Mouse (Mus musculus) gastrocnemius, adult 8-10 months (tissue): ENCODE data around the gene Gins2. TPM values are rescaled to one million over a fixed set of nuclear protein-coding genes. Genes with fewer than 3 reads are reported as not detected.

Experiments
- DNase-seq, 2 experiments: peaks; one replicate each; pipeline ENCODE4 v3.0.0; 2022; ENCODE audit warnings: low spot score in 2 of 2
- total RNA-seq, 4 experiments: library from RNA; stranded (reverse); gene quantifications; 2 replicates each; pipeline ENCODE4 v1.2.4; 2022

Gene Gins2
- total RNA-seq, 4 experiments from 2014 or later = 0.09 to 0.43 (median 0.36) TPM; not detected in 1

DNA sequence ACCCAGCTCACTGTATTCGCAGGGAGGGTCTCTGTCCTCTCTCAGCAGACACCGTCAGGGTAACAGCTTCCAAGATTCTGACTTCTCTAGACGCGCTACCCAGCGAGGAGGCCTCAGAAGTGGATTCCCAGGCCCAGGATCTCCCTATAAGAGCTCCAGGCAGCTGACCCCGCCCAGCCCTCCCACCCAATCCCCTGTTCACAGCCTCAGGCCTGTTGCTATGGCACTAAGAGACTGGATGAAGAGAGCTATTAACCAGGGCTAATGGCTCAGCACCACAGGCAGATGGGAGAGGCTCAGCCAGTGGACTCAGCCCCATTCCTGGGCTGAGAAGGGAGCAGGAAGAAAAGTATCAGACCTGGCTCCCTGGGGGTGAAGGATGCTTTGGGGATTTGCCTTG, 13.6 kb upstream of the Gins2 start:
- DNase-seq = no peak

DNA sequence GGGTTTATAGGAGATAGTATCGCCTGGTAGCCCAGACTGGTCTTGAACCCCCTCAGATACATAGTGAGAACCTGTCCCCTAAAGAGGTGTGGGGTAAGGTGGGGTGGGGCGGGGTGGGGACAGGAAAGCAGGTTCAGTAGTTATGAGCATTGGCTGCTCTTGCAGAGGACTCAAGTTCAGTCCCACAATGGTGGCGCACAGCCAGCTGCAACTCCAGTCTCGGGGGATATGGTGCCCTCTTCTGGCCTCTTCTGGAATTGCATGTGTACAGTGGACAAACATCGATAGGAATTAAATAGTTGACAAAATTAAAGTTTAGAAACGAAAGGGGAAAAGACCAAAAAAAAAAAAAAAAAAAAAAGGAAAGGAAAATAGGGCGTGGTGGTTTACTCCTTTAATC, 10.4 kb upstream of the Gins2 start:
- peak; percentile 46 to 72 for DNase-seq

DNA sequence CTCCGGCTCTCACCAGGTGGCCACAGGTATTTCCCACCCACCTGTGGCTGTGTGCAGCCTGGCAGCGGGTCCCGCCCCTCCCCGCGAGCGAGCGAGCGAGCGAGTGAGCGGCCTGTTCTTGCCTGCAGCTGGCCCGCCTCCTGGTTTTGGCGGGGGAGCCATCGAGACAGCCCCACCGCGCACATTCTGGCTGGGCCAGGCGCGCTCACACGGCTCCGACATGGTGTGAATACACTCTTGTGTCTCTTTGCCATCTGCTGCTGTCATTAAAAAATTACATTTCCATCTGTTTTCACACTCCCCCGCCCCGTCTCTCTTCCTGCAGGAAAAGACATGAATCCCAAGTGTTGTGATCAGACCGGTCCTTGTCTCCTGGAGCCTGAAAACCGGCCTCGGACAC, 9.5 kb upstream of the Gins2 start:
- DNase-seq = no peak

DNA sequence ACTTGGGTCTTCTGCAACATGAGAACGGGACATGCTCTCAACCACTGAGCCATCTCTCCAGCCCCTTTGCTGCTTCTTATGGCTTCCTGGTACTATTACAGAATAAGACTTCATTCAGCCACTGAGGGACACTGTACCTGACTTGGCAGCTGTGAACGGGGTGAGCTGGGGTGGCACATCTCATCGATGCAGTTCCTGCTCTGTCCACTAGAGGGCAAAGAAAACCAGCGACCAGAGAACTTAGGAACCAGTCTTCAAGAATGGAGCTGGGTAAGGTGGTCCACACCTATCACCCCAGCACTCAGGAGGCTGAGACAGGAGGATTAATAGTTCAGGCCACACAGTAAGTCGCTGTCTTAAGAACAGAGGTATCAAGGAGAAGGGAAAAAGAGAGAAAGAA, 6.9 kb upstream of the Gins2 start:
- peak in 1 of 2 experiments; percentile 24 for DNase-seq

DNA sequence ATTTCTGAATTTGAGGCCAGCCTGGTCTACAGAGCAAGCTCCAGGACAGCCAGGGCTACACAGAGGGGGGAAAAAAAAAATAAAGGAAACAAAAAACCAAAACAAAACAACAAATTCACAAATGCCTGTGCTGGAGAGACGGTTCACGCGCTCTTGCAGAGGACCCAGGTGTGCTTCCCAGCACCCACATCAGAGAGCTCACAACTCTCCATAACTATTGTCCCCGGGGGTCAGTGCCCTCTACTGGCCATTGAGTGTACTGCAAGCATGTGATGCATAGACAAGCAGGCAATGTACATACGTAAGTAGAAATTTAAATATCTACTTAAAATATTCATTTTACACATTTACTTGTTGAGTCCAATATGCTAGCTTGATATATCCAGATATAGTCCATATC, 5.5 kb upstream of the Gins2 start:
- no peak for DNase-seq

DNA sequence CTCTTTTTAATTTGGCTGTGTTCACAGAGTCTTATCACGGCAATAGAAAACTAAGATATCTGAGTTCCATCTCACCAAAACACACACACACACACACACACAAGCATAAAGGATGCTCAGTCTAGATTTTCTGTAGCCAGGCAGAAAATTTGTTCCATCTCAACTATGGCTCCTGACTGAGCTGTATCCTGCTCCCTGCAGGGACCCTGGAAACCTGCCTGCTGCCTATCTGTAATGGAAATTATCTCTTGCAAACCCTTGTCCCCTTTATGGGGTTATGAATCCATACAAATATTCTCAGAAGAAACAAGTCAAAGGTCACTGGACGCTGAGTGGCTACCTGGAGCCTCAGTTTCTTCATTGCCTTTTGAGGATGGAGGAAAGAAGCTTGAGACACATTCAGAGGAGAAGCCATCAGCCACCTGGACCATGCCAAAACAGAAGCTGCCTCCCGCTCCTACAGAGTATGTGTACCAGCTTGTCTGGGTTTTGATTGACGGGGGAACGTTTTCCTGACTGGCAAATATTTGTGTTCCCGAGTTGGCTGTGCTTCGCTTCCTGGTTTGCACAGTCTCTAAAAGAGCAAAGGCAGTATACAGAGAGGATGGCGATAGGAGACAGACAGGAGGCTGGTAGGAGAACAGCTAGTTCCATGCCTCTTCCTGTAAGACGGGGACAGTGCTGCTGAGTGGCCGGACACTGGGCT, 2.6 kb upstream of the Gins2 start:
- no peak for DNase-seq

DNA sequence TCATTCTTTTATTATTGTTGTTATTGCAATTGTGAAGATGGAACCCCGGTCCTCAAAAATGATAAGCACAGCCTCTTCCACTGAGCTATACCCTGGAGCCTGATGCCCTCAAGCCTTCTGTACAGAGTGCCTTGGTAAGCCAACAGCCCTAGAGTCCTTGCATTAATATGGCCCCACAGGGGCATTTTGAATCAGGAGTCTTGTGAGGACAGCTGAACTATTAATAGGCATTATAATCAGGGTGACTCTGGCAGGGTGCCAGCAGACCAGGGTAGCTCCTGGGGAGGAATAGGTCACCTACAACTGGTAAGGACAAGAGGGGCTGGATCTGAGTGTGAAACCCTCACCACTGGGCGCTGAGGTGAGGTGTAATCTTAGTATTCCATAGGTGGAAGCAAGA, 817 bp upstream of the Gins2 start:
- peak in 1 of 2 experiments; percentile 44 for DNase-seq

DNA sequence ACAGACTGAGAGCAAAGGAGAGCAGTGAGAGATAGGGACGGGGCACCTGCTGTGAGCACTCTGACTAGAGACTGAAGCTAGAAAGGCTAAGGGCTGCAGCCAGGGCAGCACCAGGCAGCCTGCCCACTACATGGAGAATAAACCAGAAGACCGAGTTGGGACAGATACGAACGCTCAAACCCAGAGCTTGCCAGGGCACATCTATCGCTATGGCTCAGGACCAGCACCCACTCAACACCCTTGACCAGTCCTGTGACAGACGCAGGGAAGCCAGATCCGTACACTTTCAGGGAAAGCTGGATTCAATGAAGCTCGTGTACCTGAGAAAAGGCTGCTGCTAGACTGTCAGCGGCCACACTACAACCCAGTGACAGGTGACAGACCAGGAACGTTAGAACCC, 3.6 kb downstream of the Gins2 start:
- DNase-seq = no peak

DNA sequence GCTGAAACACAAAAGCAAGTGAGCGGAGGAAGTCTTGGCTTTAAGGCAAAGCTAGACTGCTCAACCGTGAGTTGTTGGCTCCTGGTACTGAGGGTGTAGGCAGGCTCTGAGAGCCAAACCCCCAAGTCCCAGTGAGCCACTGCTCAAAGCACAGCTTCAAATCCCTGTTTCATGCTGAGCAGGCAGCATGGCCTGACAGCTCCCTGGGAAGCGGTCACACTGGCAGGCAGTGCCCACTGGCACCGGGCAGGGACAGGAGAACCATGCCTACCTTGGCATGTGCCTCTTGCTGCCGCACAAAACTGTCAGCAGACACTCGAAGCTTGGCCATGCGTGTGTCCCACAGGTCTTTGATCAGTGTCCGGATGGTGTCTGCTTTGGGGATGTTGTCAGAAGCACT, 7.3 kb downstream of the Gins2 start:
- DNase-seq = no peak

DNA sequence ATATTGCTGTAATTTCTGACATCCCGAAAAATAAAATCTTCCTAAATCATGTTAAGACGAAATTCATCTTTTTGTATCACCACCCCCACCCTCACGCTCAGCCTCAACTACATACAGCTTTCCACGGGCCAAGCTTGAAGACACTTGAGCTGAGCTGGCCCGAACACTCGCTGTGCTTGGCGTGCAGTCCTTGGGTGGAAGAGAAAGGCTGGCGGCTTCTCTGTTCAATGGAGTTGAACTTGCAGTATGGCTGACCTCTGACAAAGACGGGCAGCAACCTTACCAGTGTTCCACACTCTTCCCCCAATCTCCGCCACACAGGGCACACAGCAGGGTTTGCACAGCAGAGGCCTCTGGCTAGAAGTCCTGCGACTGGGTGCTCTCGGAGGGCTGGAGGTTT, 7.8 kb downstream of the Gins2 start:
- no peak for DNase-seq

DNA sequence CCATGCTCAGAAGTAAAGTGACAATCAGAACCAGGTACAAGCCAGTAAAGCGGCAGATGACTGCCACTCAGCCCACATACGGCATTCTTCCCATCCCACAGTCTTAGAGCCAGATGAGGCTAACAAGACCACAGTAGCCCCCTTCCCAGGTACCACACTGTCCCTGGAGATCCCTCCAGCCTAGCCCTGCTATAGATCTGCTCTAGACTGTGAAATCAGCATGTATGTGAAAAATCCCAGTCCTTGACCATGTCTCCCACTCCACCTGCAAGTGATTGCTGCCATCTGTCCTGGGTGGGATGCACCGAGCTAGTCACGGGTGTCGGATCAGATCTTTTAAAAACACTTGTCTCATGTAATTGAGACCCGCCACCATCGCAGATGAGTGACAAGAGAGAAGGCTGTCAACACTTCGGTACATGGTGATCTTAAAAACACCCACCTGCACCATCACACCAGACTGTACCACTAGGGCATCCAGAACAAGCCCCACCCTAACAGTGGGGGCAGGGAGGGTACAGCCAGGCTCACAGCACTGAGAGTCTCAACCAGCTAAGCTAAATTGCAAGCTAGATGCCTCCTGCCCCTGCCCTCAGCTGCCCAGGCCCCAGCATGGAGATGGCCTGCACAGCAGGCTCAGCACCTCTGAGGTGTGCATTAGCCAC, 8.6 kb downstream of the Gins2 start:
- no peak for DNase-seq

DNA sequence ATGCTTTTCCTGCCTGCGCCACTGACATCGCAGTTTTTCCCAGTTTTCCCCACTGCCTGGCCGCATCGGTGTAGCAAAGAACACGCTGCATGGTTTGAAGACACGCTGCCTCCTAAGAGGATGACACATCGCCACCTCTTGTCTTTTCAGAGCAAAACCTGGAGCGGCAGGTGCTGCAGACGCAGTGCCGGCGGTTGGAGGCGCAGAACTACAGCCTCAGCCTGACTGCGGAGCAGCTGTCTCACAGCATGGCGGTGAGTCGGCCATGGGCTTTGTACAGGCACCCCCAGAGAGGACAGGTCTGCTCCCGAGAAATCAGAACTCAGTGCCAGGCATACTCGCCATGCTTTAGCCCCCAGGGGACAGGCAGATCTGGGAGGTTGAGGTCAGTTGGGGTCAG, 11.3 kb downstream of the Gins2 start:
- DNase-seq = no peak

DNA sequence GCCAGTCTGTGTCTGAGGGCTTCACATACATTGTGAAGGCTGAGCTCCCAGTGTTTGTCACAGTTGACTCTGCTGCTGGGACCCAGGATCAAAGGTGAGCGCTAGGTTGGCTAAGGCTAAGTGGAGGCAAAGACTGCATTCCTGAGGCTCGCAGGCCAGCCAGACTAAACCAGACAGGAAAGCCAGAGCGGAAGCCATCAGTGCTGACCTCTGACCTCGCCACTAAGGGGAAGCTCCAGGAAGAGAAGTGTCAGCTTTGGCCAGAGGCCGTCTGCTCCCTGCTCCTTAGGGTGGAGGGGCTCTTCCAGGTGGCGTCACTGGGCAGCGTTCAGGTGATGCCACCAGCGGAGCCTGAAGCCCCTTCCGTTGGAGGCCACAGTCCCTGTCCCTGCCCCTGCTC, 13.3 kb downstream of the Gins2 start:
- DNase-seq = no peak

DNA sequence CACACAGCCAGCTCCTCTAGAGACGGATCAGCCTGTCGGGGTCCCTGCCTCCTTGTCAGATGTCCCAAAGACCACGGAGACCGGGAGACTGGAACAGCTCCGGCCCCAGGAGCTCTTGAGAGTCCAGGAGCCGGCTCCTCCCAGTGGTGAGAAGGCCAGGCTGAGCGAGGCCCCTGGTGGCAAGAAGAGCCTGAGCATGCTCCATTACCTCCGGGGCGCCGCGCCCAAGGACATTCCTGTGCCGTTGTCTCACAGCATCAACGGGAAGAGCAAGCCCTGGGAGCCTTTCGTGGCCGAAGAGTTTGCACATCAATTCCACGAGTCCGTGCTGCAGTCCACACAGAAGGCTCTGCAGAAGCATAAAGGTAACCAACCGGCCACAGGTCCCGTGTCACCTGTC, 14.2 kb downstream of the Gins2 start:
- peak in 1 of 2 experiments; percentile 3 for DNase-seq

DNA sequence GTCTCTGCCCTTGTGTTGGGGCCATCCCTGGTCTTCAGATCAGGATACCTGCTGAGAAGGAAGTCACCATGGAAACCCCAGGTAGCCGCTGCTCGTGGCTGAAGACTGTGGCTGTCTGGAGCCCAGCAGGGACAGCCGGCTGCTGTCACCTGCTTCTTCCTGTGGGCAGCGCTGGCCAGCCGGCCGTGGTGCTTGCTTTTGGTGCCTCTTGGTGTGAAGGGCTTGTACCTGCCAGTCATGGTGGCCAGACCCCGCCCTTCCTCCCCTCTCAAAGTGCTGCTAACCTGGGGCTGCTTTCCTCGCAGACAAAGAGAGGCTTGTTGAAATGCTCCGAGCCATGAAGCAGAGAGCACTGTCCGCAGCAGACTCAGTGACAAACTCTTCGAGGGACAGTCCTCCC, 15.2 kb downstream of the Gins2 start:
- no peak for DNase-seq

DNA sequence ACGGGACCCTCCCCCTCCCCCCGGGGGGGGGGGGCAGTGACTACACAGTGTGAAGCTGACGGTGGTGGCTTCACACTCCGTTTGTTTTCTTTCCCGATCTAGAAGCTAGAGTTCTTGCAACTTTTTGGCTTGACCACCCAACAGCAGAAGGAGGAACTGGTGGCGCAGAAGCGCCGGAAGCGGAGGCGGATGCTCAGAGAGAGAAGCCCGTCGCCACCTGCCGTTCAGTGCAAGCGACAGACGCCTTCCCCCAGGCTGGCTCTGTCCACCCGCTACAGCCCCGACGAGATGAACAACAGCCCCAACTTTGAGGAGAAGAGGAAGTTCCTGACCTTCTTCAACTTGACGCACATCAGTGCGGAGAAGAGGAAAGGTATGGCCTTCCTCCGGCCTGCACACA, 16.6 kb downstream of the Gins2 start:
- DNase-seq = no peak

DNA sequence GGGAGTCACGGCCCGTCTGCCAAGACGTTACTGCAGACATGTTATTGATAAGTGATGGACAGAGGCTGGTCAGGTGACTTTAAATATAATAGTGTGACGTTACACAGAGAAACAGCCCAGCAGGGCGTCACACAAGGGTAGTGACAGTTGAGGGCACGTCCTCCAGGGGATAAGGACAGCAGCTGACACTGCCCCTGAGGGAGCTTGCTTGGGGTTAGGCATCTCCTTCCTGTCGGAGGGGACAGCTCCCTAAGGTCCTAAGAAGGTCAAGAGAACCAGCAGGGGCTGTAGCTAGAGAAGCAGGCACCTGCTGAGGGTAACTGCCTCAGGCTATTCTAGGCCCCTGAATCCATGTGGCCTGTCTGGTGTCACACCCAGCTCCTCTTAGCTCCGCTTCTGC, 17.5 kb downstream of the Gins2 start:
- no peak for DNase-seq

DNA sequence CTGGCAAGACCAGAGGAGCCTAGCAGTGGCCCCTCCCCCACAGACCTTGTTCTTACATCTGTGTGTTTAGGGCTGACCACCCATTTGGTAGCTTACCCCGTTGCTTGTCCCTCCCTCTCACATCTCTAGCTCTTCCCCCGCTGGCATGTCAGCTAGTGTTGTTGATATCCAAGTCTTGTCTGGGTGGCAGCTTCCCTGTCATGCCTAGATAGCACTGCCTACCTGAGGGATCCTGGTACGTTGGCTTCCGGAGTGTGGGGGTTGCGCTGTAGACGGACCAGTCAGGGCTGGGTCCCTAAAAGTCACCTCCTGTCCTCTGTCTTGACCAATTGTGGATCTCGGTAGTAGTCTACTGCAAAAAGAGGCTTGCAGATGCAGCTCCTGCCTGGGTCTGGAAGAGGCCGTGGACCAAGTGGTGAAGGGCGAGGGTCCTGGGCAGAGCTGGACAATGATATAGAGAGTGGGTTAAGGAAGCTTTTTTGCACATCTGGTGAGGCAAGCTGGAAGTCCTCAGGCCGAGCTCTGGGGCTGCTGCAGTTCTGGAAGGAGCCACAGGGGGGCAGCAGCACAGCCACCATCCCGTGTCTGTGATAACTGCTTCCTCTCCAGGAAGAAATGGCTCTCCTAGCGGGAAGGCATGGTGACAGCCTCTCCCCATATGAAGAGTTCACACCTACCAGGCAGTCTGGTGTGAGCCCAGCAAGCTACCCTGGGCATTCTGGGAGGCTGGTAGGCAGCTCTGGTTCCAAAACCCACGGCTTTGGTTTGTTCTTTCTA, 19.0 kb downstream of the Gins2 start:
- DNase-seq = peak in 1 of 2 experiments; percentile 54

DNA sequence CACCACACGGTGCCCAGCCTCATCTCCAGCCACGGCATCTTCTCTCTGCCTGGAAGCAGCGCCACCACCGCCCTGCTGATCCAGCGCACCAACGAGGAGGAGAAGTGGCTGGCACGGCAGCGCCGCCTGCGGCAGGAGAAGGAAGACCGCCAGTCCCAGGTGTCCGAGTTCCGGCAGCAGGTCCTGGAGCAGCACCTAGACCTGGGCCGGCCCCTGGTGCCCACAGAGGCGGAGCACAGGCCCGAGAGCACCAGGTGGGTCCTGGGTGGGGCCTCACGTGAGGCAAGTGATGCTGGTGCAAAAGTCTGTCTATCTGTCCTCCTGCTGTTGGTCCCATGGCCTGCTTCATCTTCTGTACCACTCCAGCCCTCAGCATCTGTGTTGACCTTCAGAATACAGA, 20.0 kb downstream of the Gins2 start:
- DNase-seq = no peak

DNA sequence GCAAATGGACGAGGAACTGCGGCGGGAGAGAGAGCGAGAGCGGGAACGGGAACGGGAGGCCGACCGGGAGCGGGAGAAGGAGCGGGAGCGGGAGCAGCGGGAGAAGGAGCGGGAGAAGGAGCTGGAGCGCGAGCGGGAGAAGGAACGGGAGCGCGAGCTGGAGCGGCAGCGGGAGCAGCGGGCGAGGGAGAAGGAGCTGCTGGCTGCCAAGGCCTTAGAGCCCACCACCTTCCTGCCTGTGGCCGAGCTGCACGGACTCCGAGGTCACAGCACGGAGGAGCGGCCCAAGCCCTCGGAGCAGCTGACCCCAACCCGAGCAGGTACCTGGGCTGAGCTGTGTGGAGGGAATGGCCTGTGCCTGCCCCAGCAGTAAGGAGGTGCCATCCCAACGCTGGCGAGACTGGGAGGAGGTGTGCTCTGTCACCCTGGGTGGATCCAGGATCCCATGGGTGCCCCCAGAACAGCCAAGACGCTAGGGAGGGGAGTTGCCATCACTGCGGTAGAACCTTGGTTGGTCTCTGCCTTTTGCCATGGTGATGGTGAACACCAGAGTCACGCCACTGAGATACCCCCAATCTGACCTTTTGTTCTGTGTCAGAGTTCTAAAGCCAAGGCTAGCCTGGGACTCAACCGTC, 20.8 kb downstream of the Gins2 start:
- DNase-seq = no peak

DNA sequence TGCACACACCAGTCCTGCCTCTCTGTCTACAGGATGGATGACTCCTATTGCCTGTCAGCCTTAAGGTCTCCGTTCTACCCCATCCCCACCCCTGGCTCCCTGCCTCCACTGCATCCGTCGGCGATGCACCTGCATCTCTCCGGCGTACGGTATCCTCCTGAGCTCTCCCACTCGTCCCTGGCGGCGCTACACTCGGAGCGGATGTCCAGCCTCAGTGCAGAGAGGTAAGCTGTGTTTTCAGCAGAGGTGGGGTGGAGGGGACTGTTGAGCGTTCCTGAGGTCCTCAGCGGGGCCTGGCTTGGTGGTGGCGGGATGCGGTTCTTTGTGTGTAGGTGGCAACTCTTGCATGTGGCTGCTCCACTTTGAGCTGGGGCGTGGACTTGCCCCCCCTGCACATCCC, 21.4 kb downstream of the Gins2 start:
- no peak for DNase-seq

DNA sequence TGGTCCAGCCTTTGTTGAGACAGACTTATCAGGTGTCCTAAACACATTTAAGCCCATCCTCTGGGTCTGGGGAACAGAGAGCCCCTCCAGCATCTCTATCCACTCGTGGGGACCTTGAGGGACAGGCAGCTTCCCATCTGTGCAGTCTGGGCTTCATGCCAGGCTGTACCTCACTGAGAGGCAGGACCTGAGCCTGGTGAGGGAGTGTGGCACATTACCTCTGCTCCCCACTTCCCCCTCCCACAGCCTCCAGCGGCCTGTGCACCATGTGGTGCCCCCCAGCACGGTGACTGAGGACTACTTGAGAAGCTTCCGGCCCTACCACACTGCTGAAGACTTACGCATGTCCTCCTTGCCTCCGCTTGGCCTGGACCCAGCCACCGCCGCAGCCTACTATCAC, 22.4 kb downstream of the Gins2 start:
- DNase-seq = no peak
